Mouse (Mus musculus): ENCODE data around the gene Fam57b.
A peak's percentile ranks its signal among the peaks of the same experiment; 100 is the strongest.

Fam57b gene

GRCm38 (mm10) chr7:126823940-126824339, 26.5 kb downstream of the Fam57b start:
- no peak for DNase-seq (ENCODE audit: low read depth, low spot score)

DNA sequence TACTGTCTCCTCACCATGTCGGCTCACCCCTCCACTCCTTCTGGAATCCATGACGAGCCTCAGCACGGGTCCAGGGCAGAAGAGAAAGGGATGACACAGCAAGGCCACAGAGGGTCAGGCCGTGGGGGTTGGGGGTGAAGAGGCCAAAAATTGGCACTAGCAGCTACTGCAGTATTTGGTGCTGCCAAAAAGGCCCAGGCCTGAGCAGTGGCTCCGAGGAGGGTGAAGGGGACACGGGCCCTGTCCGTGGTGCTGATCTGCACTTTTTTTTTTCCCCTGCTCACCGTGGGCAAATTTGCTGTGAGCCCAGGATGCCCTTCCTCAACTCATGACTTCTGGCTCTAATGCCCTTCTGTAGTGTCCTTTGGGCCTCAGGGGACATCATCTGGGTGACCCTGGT, 27.9 kb downstream of the Fam57b start:
- DNase-seq (ENCODE audit: low read depth, low spot score), result no peak

GRCm38 (mm10) chr7:126825952-126826351, 28.5 kb downstream of the Fam57b start:
- DNase-seq (ENCODE audit: low read depth, low spot score), result no peak

- no peak for DNase-seq (ENCODE audit: low read depth, low spot score)
Measured at GRCm38 (mm10) chr7:126831539-126831938, 34.1 kb downstream of the Fam57b start, which contains the start of gene 4930451I11Rik. Gene 4930451I11Rik, minus strand, starts transcription at chr7:126831639.

DNA sequence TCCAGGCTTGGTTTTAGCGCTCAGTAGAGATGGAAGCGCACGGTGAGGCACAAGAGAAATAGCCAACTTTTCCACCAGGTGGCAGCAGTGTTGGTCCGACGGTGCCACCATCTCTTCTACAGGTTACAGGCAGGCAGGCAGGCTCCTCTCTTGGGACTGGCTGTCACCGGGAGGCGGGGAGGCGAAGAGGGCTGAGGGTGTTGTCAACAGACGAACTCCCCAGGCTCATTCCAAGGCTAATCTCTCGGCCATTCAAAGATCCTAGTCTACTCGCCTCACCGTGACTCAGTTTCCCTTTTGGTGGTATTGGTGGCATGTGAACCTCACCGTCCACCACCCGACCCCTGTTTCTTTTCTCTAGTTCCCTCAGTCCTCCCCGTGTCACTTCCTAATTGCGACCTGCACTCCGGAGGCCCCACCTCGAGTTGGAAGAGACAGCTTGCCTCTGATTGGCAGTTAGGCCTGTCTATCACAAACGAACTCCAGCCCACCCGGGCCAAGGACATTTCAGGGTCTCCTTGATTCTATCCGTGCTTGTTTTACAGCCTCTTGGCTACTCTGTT, 34.6 kb downstream of the Fam57b start:
- DNase-seq (ENCODE audit: low read depth, low spot score), result peak; percentile 29

DNA sequence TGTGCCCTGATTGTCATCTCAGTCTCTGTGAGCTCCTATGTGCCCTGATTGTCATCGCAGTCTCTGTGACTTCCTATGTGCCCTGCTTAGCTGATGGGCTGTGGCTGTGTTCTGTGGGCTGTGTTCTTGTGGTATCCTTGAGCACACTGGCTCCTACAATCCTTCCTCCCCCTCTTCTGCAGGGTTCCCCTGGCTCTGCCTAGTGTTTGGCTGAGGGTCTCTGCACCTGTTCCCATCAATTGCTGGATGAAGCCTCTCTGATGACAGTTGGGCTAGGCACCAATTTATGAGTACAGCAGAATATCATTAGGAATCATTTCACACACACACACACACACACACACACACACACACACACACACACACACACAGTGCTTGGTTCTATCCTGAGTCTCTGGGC, 35.8 kb downstream of the Fam57b start:
- no peak for DNase-seq (ENCODE audit: low read depth, low spot score)

DNA sequence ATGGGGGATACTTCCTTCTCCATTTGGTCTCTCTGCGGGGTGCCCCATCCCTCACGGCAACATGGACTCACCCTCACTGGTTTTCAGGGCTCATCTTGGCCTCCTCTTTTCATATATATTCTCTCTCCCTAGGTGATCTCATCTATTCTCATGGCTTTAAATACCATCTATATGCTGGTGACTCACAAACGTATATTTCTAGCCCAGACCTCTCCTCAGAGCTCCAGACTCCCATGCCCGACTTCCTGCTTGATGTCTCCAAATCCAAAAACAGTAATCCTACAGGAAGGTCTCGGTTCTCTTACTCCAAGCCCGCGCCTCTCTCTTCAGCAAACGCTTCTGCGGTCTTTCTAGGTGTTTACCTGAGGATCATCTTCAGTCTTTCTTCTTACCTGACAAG, 45.8 kb downstream of the Fam57b start:
- no peak for DNase-seq (ENCODE audit: low read depth, low spot score)

GRCm38 (mm10) chr7:126845516-126845915, 48.0 kb downstream of the Fam57b start:
- DNase-seq (ENCODE audit: low read depth, low spot score), result no peak

DNA sequence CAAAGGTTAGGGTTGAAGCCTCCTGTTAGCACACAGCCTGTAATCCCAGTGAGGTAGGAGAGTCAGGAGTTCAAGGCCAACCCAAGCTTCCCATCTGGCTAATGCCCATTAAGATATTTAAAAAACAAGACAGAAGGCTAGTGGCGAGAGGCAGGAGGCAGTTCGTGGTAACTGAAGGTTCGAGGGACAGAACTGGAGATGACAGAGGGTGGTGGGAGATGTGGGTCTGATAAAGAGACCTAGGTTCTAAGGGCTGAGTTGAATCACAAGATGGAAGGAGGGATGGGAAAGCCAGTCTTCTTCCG, 49.6 kb downstream of the Fam57b start, which contains the start of gene Doc2a:
Gene Doc2a (plus strand): TSS at position 301 of the 305 bp plus-strand sequence.
- DNase-seq (ENCODE audit: low read depth, low spot score), result no peak

DNA sequence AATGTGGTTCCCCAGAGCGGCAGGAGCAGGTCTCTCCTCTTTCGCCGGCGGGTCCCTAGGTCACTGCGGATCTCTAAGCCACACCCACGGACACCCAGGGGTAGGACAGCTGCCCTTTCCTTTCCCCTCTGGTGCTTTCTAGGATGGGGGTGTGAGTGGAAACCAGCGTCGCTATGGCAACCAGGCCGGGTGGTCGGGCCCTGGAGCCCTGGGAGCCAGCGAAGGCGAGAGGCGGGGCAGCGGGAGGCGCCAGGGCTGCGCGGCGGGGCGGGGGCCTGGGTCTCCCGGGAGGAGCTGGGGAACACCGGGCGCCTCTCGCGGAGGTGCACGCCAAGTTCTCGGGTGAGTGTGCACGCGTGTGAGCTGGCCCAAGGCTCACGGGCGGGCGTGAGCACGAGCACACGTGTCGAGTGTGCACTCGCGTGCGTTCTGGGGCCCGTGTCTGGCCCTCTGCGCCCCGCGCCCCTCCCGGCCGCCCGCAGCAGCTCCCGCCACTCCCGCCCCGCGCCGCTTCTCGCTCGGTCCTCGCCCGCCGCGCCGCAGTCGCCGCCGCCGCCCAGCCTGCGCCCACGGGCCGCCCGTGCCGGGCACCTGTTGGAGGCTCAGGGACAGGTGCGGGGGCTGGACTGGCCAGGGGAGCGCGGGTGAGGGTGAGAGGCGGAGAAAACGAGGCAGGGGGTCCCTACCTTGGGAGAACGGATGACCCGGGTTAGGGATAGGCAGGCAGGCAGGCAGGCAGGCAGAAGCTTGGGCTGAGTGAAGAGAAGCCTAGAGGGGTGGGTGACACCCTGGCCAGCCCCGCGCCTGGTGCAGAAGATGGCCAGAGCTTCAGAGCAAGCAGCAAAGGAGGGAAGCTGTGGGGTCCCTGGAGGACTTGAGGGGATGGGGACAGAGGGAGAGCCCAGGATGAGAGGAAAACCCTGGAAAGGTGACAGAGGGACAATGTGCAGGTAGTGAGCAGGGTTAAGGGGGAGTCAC, 50.2 kb downstream of the Fam57b start:
- DNase-seq (ENCODE audit: low read depth, low spot score), result no peak

- no peak for DNase-seq (ENCODE audit: low read depth, low spot score)
Measured at GRCm38 (mm10) chr7:126848794-126849193, 51.3 kb downstream of the Fam57b start.

- DNase-seq (ENCODE audit: low read depth, low spot score), result no peak
Measured at GRCm38 (mm10) chr7:126850161-126850560, 52.7 kb downstream of the Fam57b start.

DNA sequence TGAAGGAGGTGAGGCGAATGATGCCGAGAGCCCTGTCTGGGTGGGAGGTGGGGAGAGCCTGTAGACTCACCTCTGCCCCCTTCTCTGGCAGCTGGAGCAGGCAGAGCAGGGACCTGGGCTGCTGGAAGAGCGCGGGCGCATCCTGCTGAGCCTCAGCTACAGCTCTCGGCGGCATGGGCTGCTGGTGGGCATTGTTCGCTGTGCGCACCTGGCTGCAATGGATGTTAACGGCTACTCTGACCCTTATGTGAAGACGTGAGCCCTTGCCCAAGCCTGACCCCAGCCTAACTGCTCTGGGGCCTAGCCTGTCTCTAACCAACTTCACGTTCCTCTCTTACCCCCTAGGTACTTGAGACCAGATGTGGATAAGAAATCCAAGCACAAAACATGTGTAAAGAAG, 53.7 kb downstream of the Fam57b start:
- no peak for DNase-seq (ENCODE audit: low read depth, low spot score)

GRCm38 (mm10) chr7:126853454-126853853, 56.0 kb downstream of the Fam57b start:
- DNase-seq (ENCODE audit: low read depth, low spot score), result no peak

GRCm38 (mm10) chr7:126855641-126856040, 58.2 kb downstream of the Fam57b start:
- DNase-seq (ENCODE audit: low read depth, low spot score), result no peak

GRCm38 (mm10) chr7:126856741-126857420, 59.4 kb downstream of the Fam57b start:
- DNase-seq (ENCODE audit: low read depth, low spot score), result no peak

- no peak for DNase-seq (ENCODE audit: low read depth, low spot score)
Measured at GRCm38 (mm10) chr7:126860987-126861386, 63.5 kb downstream of the Fam57b start.

DNA sequence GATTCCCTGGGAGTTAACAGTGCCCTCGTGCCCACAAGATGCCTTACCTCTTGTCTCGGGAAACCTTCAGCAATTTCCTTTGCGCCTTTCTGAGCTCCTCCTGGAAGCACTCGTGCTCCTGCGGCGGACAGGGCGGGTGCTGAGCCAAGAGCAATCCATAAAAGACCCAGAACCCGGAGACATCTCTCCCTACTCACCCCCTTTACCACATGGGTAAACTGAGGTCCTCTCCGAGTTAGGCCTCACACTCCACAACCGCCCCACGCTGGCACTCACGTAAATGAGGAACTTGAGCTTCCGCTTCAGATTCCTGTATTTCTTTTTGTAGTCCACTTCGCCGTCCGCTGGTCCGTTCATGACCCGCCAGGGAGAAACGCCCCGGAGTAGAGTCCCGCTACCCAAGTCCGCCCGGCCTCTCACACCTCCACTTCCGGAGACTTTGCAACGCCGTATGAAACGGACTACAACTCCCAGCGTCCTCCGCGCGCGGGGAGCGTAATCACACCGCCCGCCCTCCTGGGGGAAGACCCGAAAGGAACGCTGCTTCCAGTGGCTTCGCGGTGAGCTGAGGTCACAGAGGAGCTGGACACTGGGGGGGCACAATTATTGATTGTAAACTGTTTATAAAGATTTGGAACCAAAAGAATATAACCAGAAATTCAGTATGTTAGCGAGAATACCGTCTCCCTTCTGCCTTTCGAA, 64.1 kb downstream of the Fam57b start, which contains the start of gene Hirip3:
Gene Hirip3 (plus strand): TSS at position 544 of the 702 bp plus-strand sequence.
- DNase-seq (ENCODE audit: low read depth, low spot score), result peak; percentile 90

DNA sequence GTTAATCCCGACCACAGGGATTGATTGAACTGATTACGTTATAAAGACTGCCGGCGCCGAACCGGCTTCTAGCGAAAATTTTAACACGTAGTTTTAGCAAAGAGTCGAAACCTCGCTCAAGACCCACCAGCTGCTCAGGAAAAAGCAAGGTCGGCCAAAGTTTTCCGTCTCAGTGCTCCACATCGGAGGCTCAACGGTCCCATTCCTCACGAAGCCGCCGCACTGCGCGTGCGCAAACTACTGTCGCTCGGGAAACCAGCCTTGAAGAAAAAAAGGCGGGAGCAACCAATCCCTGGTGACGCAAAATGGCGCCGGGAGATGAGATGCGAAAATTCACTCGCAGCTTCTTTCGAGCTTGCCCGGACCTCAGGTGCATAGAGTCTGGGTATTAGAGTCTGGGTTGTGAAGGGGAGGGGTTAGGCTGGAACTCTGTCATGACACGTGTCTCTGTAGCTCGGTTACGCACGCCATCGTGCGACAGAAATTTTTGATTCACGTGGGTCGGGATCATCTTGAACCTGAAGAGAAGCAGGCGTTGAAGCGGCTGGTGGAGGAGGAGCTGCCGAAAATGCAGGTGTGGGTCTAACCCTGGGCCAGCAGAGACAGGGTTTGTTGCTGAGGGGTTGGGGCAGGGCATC, 64.8 kb downstream of the Fam57b start, which contains the start of gene Ino80e:
Gene Ino80e (minus strand): TSS at position 231 of the 638 bp plus-strand sequence.
- peak; percentile 93 for DNase-seq (ENCODE audit: low read depth, low spot score)

GRCm38 (mm10) chr7:126863791-126864190, 66.3 kb downstream of the Fam57b start:
- no peak for DNase-seq (ENCODE audit: low read depth, low spot score)

- no peak for DNase-seq (ENCODE audit: low read depth, low spot score)
Measured at GRCm38 (mm10) chr7:126867534-126867933, 70.1 kb downstream of the Fam57b start.

Data from c-Kit-negative CD71-positive TER-119-positive erythroid progenitor cells, embryonic 14.5 days (primary cell).